Mouse (Mus musculus) telencephalon, adult 2 months (tissue): ENCODE measurements around the gene Cbln3.

Experiments used
- DNase-seq: peaks from one replicate; pipeline ENCODE4 v3.0.0-alpha.2; 2011; ENCODE audit warnings: low read depth, low spot score

Cbln3 gene

GRCm38 (mm10) chr14:55884166-55884565, at the start of gene Cbln3:
TSS of gene Cbln3 (minus strand) at chr14:55884392.
- no peak for DNase-seq

GRCm38 (mm10) chr14:55933586-55933985, 49.4 kb upstream of the Cbln3 start:
- DNase-seq, result no peak

GRCm38 (mm10) chr14:55929263-55929997, 45.2 kb upstream of the Cbln3 start:
- DNase-seq, result no peak

GRCm38 (mm10) chr14:55926847-55927246, 42.7 kb upstream of the Cbln3 start:
- no peak for DNase-seq

GRCm38 (mm10) chr14:55922475-55923232, 38.5 kb upstream of the Cbln3 start:
- no peak for DNase-seq

- peak; percentile 64 for DNase-seq
Measured at GRCm38 (mm10) chr14:55918240-55919082, 34.3 kb upstream of the Cbln3 start.

GRCm38 (mm10) chr14:55913406-55913805, 29.2 kb upstream of the Cbln3 start:
- no peak for DNase-seq

GRCm38 (mm10) chr14:55905518-55905917, 21.3 kb upstream of the Cbln3 start:
- DNase-seq, result no peak

- no peak for DNase-seq
Measured at GRCm38 (mm10) chr14:55900414-55900755, 16.2 kb upstream of the Cbln3 start.

- peak; percentile 95 for DNase-seq
Measured at GRCm38 (mm10) chr14:55899701-55900413, 15.7 kb upstream of the Cbln3 start, which contains the start of gene Sdr39u1. TSS of gene Sdr39u1 (minus strand) at chr14:55900293.

GRCm38 (mm10) chr14:55898947-55899346, 14.8 kb upstream of the Cbln3 start:
- DNase-seq, result no peak

GRCm38 (mm10) chr14:55897671-55898070, 13.5 kb upstream of the Cbln3 start:
- no peak for DNase-seq

GRCm38 (mm10) chr14:55886571-55887382, 2.6 kb upstream of the Cbln3 start:
- no peak for DNase-seq

- no peak for DNase-seq
Measured at GRCm38 (mm10) chr14:55885791-55886271, 1.6 kb upstream of the Cbln3 start.

- no peak for DNase-seq
Measured at GRCm38 (mm10) chr14:55885114-55885790, 1.1 kb upstream of the Cbln3 start.

- DNase-seq, result no peak
Measured at GRCm38 (mm10) chr14:55884713-55885113, 521 bp upstream of the Cbln3 start, which contains the start of gene Khnyn. TSS of gene Khnyn (plus strand) at chr14:55884947.

GRCm38 (mm10) chr14:55883663-55884062, 529 bp downstream of the Cbln3 start:
- no peak for DNase-seq

- no peak for DNase-seq
Measured at GRCm38 (mm10) chr14:55883149-55883661, 987 bp downstream of the Cbln3 start.

- no peak for DNase-seq
Measured at GRCm38 (mm10) chr14:55882171-55882641, 2.0 kb downstream of the Cbln3 start.
